Mouse (Mus musculus) induced T-regulatory cell, adult 2 months (primary cell): ENCODE measurements at regions not wholly inside any gene's neighbourhood (a gene's known extent, or its start where the extent isn't known, plus 50 kb on each side); places are given as distances from the start of the nearest gene placed in this dataset.
"Not testable (repeated sequence)": the region's sequence is repeated elsewhere in the genome, so short reads cannot be mapped to it uniquely, and the experiment has no call there.

ENCODE experiments used
- DNase-seq: peaks from one replicate; pipeline ENCODE4 v3.0.0-alpha.2; 2012; ENCODE audit warnings: low read depth

DNA sequence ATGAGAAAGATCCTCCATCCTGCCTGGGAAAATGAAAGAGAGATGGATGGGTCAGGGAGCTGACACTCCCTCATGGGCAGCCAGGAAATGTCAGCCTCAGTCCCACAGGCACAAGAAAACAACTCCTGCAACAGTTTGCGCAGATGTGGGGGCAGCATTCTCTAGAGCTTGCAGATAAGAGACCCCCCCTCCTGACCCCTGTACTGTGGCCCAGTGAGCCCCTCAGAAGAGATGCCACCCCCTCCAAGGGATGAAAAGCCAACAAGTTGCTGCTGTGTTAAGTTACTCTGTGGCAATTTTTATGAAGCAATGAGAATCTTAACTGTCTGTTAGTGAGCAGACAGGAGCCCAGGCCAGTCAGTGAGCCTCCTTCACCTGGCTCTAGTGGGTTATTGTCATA is 406.5 kb downstream of the 1190002N15Rik start:
- DNase-seq: no peak

DNA sequence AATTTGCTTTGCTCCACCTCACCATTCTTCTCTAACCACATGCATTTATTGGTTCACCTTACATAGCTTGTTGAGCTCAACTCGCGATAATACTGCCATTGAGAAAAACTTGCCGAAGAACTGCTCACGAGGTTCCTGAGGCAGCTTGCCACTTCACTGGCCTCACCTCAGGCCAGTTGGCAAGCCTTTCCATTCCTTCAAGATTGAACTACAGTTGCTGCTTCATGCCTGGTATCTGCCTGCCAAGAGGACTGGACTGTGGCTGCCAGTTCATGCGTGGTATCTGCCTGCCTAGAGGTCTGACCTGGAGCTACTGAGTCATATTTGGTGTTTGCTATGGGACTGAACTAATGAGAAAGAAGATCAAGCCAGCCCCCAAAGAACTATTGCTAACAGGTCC is 420.9 kb downstream of the 1190002N15Rik start:
- no peak for DNase-seq

- not testable (repeated sequence) for DNase-seq
Measured at GRCm38 (mm10) chr9:94107701-94108100, 430.2 kb downstream of the 1190002N15Rik start.

DNA sequence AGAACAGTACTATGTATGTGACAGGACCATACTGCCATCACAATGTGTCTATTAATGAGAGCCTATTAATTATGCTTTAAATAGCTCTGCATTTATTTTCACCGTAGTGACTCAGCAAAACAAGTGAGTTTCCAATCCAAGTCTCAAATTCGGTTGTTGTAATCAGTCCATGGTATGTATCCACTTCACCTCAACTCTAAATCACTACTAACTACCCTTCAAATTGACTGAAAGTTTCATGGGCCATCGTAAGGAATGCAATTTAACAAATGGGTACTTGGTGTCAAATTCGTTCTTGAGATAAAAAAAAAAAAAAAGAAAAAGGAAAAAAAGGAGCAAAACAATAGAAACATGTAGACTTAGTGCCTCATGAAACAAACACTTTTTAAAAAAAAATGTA is 433.2 kb downstream of the 1190002N15Rik start:
- DNase-seq: no peak

DNA sequence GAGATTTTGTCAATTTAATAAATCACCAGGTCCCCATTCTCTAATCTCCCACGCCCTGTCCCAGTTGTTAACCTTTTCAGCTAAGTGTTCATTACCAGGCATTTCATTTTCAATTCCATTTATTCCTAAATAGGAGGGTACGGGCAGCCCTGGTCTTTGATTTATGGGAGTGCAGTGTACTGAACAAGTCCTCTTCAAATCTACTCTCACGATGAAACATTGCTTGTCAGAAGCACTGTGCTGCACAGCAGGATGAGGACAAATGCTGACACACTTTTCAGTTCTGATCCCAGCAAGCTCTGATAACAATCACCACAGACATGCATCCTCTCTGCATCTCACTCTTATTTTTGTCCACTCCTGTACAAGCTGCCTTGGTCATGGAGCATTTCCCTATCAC is 435.9 kb downstream of the 1190002N15Rik start:
- no peak for DNase-seq

DNA sequence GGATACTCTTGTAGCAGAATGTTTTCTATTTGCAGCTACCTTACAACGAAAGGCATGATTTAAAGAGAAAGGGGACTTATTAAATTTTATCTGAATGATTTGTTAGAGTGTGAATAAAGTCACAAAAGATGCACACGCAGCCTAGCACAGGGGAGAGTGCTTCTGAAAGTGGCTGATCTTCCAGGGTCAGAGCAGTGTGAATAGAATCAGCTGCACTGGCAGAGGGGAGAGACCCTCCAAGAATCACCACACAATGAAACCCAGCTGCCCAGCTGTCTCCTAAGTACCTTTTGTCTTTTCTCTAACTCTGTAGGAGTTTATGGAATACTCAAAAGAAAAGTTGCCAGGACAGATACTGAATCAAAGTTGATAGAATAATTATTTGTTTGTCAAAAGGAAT is 443.1 kb downstream of the 1190002N15Rik start:
- DNase-seq: no peak

DNA sequence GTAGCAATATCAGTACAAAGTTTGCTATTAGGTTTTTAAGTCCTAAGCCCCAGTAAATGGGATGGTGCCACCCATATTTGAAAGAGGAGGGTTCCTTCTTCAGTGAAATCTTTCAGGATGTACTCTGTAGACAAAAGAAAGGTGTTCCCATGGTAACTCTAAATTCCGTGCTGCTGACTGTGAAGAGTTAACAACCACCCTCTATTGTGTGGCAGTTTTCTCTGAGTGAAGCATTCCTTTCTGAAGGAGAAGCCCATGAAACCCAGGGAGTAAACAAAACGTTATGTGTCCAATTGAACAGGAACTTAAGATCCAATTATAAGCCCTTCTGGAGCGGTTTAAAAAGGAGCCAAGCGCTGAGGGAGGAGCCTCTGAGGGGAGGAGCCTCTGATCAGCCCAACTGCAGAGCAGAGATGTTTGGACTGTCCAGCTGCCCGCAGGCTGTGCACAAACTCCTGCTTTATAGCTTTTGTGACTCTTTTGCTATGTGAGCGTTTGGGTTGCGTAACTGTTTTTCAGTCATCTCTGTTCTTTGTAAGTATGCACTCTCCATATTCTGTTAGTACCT is 446.1 kb downstream of the 1190002N15Rik start:
- DNase-seq: no peak

GRCm38 (mm10) chr9:94089759-94090158 is 448.1 kb downstream of the 1190002N15Rik start:
- DNase-seq: no peak

DNA sequence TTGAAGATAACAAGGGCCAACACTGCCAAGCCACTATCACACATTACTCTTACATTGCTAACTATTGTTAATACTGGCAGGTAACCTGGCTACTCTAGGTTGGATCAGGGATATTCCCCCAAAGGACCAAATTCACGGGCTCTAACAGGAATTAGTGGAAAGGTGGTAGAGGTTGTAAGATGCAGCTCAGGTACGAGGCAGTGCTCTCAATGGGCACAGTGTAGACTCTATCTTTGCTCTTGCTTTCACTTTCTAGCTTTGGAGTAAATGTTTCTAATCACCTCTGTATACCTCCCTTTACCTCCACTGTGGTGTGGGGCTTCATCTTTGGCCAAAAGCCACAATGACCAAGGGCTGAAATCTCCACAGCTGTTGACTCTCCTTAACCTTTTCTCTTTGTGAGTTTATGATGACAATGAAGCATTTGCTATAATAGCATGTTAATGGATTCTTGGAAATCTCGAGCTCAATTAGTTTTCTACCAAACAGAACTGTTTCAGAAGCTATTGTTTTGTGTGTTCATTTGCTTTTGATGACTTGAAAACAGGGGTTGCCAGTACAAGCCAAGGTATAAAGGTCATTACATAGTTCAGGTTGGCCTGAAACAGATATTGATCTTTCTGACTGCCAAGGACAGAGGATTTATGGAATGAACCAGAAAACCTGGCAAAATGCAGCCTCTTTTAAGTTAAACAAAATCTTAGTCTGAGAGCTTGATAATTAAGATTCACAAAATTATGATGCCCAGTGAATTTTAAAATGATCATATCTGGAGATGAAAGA is 454.1 kb downstream of the 1190002N15Rik start:
- DNase-seq: no peak

- no peak for DNase-seq
Measured at GRCm38 (mm10) chr9:94074904-94075303, 463.0 kb downstream of the 1190002N15Rik start.

- no peak for DNase-seq
Measured at GRCm38 (mm10) chr9:94067121-94067520, 470.8 kb downstream of the 1190002N15Rik start.

- no peak for DNase-seq
Measured at GRCm38 (mm10) chr9:94053229-94053628, 484.7 kb downstream of the 1190002N15Rik start.

- DNase-seq: no peak
Measured at GRCm38 (mm10) chr9:94047845-94048244, 490.0 kb downstream of the 1190002N15Rik start.

- no peak for DNase-seq
Measured at GRCm38 (mm10) chr9:94045462-94046126, 492.3 kb downstream of the 1190002N15Rik start.

DNA sequence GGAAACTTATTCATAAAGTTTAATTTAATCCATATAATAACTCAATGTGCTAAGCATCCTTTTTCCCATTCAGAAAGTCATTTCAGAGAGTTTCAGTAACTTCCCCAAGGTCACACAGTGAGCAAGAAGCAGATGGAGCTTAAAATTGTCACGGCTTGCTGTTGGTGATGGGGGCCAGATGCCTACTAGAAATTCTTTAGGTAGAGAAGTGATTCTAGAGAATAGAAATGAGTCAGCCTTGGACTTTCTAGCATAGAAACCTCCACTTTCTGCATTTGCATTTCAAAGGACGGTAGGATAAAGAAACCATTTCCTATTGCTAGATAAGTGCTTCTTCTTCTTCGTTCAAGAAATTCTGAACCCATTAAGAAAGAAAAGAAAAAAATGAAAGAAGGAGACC is 514.1 kb downstream of the 1190002N15Rik start:
- DNase-seq: no peak

DNA sequence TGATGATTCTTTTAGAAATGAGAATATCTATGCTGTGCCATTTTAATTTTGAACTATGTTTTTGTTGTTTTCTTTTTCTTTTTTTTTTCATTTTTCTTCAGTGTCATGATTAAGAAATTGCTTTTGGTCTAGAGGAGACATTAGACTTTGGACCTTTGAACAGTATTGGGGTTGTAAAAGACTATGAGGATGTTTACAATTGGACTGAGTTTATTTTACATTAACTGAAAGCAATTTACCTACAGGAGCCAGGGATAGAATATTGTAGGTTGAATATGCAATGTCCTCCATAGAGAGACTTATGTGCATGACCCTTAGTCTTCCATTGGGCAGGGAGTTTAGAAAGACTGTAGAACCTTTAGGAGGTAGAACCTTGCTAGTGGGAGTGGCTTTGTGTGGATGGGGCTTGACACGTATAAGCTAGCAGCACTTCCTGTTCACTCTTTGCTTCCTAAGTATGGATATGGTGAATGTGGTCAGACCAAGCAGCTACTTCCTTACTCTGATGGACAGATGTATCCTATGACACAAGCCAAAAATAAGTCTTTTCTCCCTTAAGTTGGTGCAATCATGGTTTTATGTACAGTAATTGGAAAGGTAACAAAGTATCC is 516.5 kb downstream of the 1190002N15Rik start:
- DNase-seq: no peak

DNA sequence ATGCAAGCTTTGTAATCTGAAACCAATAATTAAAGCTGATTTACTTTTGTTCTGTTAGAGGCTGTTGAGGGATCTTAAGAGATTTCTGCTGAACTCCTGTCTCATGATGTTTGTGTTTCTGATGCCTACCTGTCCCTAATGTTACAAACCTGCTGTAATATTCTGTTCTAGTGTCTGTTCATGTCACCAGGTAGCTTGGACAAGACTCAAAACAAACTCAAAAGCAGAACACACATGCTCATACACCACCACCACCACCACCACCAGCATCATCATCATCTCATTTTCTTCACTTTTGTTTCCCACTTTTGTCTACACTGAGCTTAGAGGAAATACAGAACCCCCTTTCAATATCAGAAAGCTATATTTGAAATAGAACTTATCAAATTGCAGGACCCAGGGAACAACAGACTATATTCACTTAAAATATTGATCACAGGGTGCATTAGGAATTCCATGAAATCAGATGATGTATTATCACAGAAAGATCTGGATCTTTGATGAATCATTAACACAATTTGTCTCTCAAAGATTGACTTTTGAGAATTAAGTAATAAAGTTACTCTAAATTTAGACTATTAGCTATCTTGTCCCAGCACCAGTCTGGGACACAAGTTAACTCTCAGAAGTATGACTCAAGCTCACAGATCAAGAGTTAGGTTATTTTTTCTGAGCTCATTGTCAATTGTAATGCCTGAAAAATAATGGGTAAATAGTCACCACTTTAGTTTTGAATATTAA is 521.0 kb downstream of the 1190002N15Rik start:
- DNase-seq: no peak

- no peak for DNase-seq
Measured at GRCm38 (mm10) chr9:93992216-93992615, 545.7 kb downstream of the 1190002N15Rik start.

- no peak for DNase-seq
Measured at GRCm38 (mm10) chr9:93991141-93991540, 546.7 kb downstream of the 1190002N15Rik start.

GRCm38 (mm10) chr9:93981136-93981535 is 556.7 kb downstream of the 1190002N15Rik start:
- no peak for DNase-seq

DNA sequence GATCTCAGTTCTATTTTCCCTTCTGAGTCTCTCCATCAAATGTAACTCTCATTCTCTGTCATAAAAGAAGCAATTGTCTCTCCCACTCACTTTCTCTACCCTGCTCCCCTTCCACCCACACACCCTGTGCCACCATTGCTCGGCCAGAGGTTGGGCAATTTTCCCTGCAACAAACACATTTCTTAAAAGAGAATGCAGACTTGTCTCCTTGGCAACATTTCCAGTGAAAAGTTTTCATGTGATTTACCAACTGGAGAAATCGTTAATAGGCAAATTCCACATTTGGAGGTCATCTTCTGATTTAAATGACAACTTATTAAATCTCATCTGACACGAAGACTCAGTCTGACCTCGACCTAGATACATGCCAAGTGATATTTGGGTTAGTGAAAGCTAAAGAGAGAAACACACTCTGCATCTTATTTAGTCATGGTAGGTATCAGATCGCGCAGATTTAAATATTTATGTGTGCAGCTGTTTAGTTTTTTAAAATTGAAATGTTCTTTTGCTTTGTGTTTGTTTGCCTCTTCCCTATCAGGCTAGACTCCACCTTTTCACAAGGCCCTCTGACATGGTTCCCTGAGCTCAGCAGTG is 568.1 kb downstream of the 1190002N15Rik start:
- no peak for DNase-seq

DNA sequence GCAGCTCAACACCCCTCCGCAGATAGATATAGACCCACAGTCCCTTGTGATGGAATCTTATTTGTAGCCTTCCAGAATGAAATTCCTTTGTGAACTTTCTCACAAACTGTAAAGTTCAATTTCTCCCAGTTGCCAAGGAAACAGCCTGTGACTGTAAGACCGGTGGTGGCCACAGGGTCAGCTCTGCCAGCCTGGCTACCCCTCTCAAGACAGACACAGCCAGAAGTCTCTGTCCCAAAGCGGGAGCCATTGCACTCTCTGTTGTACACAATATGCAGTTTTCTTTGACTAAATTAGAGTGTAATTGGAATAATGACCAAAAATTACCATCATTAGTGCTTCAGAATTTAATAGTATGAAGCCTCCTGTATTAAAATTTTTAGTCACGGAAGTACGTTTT is 568.8 kb downstream of the 1190002N15Rik start:
- no peak for DNase-seq
